Mouse (Mus musculus) embryonic facial prominence, embryonic 10.5 days (tissue): ENCODE data around the gene Tfpi. TPM values are rescaled to one million over a fixed set of nuclear protein-coding genes. Genes with fewer than 3 reads are reported as not detected.

ENCODE experiments used
- DNase-seq: peaks from one replicate; pipeline ENCODE4 v3.0.0-alpha.2; 2017; ENCODE audit warnings: low spot score
- H3K27ac ChIP-seq: fragments of 300-500 bp; sonication (generic); replicated peaks from 2 replicates; pipeline ENCODE4 v1.5.1; 2016; ENCODE audit warnings: mild to moderate bottlenecking
- H3K27me3 ChIP-seq: fragments of 300-500 bp; sonication (generic); replicated peaks from 2 replicates; pipeline ENCODE4 v1.6.1; 2016; ENCODE audit warnings: low read depth, mild to moderate bottlenecking; ENCODE audit not compliant: poor library complexity, severe bottlenecking
- H3K36me3 ChIP-seq: fragments of 300-500 bp; sonication (generic); replicated peaks from 2 replicates; pipeline ENCODE4 v1.6.1; 2016; ENCODE audit warnings: mild to moderate bottlenecking, moderate library complexity
- H3K4me1 ChIP-seq: fragments of 300-500 bp; sonication (generic); 2 replicates; pipeline ENCODE4 v1.6.1; 2016
- H3K4me3 ChIP-seq: fragments of 300-500 bp; sonication (generic); 2 replicates; pipeline ENCODE4 v1.5.1; 2016; ENCODE audit warnings: mild to moderate bottlenecking, moderate library complexity
- H3K9me3 ChIP-seq: fragments of 300-500 bp; sonication (generic); 2 replicates; pipeline ENCODE4 v1.6.1; 2016; ENCODE audit warnings: mild to moderate bottlenecking
- WGBS: fragments of 180-500 bp; shearing (Covaris S2); methylation state at CpG from one replicate; pipeline ENCODE4 v1.1.7; 2016; 5-methylcytosine and 5-hydroxymethylcytosine counted together
- polyA plus RNA-seq: library from polyadenylated mRNA; unstranded; fragments of >200 nt; fragmentation: Nextera tagmentation; extraction: Ambion mirVana; gene quantifications from 2 replicates; pipeline ENCODE4 v1.2.1, GENCODE M21; 2016

Tfpi gene
- polyA plus RNA-seq, 1 experiment from 2014 or later: 14.5 TPM

GRCm38 (mm10) chr2:84384911-84385693 is 91.5 kb downstream of the Tfpi start:
- no peaks in the 10 kb centered on the region for H3K27me3 ChIP-seq
- 82% methylated on average over 6 of the region's 6 CpGs for WGBS

GRCm38 (mm10) chr2:84383828-84384227 is 92.7 kb downstream of the Tfpi start:
- no peaks in the 10 kb centered on the region for H3K36me3 ChIP-seq
- no peak overlapping the region for H3K27ac ChIP-seq
- DNase-seq: no peak
- WGBS: 81% methylated on average over 4 of the region's 4 CpGs
- H3K9me3 ChIP-seq: no peaks in the 10 kb centered on the region
- H3K27me3 ChIP-seq: no peaks in the 10 kb centered on the region
- H3K4me3 ChIP-seq: no peak overlapping the region
- peaks cover 19% of the 10 kb centered on the region for H3K4me1 ChIP-seq

More at GRCm38 (mm10) chr2:84384911-84385693, 91.5 kb downstream of the Tfpi start:
- DNase-seq: no peak
- Histone ChIP-seq H3K36me3 (no peaks in the 10 kb centered on the region), H3K4me1 (peaks cover 25% of the 10 kb centered on the region), H3K9me3 (no peaks in the 10 kb centered on the region), H3K4me3 (no peak overlapping the region), H3K27ac (no peak overlapping the region)

Other genes starting within 250 kb of the Tfpi start
- gene Calcrl, start 51.4 kb downstream of the Tfpi start, polyA plus RNA-seq: 14.8 and 18.5 TPM in 2 replicates
- gene Ctnnd1, start 174.0 kb upstream of the Tfpi start, polyA plus RNA-seq: 43.3 and 44.3 TPM in 2 replicates
- gene Btbd18, start 182.3 kb upstream of the Tfpi start, polyA plus RNA-seq: 0.14 and 0.41 TPM in 2 replicates
- gene Selenoh, start 194.0 kb upstream of the Tfpi start, polyA plus RNA-seq: 505 and 520 TPM in 2 replicates
- gene Gm28635, start 201.3 kb upstream of the Tfpi start, polyA plus RNA-seq: not detected in 2 replicates
- 45.3 and 46.4 TPM in 2 replicates for gene Med19, start 201.6 kb upstream of the Tfpi start, polyA plus RNA-seq
- gene Tmx2, start 202.4 kb upstream of the Tfpi start, polyA plus RNA-seq: 135 and 137 TPM in 2 replicates
- gene Zdhhc5, start 238.4 kb upstream of the Tfpi start, polyA plus RNA-seq: 30.2 and 31.9 TPM in 2 replicates